Mouse (Mus musculus): ENCODE measurements around the gene Carf. TPM values are rescaled to one million over a fixed set of nuclear protein-coding genes. Genes with fewer than 3 reads are reported as not detected.
"Not testable (repeated sequence)": the region's sequence is repeated elsewhere in the genome, so short reads cannot be mapped to it uniquely, and the experiment has no call there.

Gene Carf
- polyA plus RNA-seq, 1 experiment from 2014 or later: 10.0 TPM

DNA sequence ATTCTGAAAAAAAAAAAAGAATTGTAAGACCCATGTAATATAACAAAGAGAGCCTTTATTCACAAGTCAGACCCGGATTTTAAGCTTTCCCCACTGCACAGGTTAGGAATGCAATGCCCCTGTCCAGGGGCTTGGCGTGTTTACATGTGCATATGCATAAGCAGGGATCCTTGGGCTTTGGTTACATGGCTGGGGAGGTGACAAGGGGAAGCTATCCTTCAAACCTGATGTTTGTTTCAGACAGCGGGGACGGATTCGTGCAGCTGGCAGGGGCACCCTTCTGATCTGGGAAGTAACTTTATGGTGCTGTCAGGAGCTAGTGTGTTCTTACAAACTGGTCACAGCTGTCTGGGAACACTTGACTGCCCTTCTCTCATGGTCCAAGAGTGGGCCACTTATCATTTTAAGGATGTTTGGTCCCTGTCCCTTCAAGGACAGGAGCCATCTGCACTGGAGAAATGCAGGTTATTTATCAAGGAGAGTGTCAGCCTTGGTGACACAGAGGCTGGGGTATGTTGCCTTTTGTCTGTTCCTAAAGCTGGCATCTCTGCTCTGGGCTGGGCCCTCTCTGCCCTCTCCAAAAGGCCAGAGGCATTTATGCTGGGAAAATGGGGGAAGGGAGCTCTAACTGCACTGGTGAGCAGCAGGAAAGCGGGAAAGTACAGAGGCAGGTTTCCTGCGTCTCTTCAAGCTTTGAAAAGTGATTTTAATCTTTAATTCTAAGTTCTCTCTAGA lies 19.8 kb downstream of the Carf start:
- Histone ChIP-seq H3K4me2 (no peak overlapping the region), H3K36me3 (replicated peaks) (no peaks in the 10 kb centered on the region), H3K4me3 (no peak overlapping the region), H3K9me3 (no peaks in the 10 kb centered on the region), H3K4me1 (no peaks in the 10 kb centered on the region), H3K27me3 (replicated peaks) (no peaks in the 10 kb centered on the region), H3K9ac (no peak overlapping the region), H3K27ac (no peak overlapping the region)
- ATAC-seq (replicated peaks): no peak
- 89% methylated on average over 7 of the region's 7 CpGs for WGBS

- Histone ChIP-seq H3K27me3 (replicated peaks) (no peaks in the 10 kb centered on the region), H3K9me3 (no peaks in the 10 kb centered on the region), H3K4me3 (no peak overlapping the region), H3K4me1 (no peaks in the 10 kb centered on the region), H3K9ac (no peak overlapping the region), H3K36me3 (replicated peaks) (0 out of 2 replicates have a peak, but pooled peaks cover 3% of the 10 kb centered on the region), H3K27ac (no peak overlapping the region), H3K4me2 (no peak overlapping the region)
- 47% methylated on average over 9 of the region's 9 CpGs for WGBS
- no peak for ATAC-seq (replicated peaks)
Observed at GRCm38 (mm10) chr1:60137346-60137745, 39.3 kb downstream of the Carf start.

- Histone ChIP-seq H3K9me3 (no peaks in the 10 kb centered on the region), H3K4me1 (no peaks in the 10 kb centered on the region), H3K36me3 (replicated peaks) (no peaks in the 10 kb centered on the region), H3K4me3 (no peak overlapping the region), H3K9ac (no peak overlapping the region), H3K27me3 (replicated peaks) (no peaks in the 10 kb centered on the region), H3K27ac (no peak overlapping the region), H3K4me2 (no peak overlapping the region)
- 69% methylated on average over 5 of the region's 5 CpGs for WGBS
- ATAC-seq (replicated peaks): no peak
Observed at GRCm38 (mm10) chr1:60152700-60153099, 54.7 kb downstream of the Carf start.

DNA sequence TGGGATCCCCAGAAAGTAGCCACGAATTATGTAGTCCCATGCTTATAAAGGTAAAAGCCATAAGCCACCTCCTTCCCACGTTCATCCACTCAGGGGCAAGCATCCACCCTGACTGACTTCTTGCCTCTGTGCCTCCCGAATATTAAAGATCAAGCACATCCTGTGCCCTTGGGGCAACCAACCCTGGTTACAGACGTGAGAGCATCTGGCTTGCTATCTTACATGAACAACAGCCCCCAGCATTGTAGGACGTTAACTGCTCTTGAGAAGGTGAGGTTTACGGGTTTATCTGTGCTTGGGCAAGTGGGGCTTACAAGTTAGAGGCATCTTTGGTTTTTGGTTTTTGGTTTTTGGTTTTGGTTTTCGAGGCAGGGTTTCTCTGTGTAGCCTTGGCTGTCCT lies 58.6 kb downstream of the Carf start:
- H3K27ac ChIP-seq: no peak overlapping the region
- no peaks in the 10 kb centered on the region for H3K4me1 ChIP-seq
- ATAC-seq (replicated peaks): no peak
- H3K4me3 ChIP-seq: no peak overlapping the region
- no peak overlapping the region for H3K9ac ChIP-seq
- no peaks in the 10 kb centered on the region for H3K36me3 ChIP-seq (replicated peaks)
- no peaks in the 10 kb centered on the region for H3K9me3 ChIP-seq
- H3K27me3 ChIP-seq (replicated peaks): no peaks in the 10 kb centered on the region
- H3K4me2 ChIP-seq: no peak overlapping the region
- 84% methylated on average over 7 of the region's 7 CpGs for WGBS

DNA sequence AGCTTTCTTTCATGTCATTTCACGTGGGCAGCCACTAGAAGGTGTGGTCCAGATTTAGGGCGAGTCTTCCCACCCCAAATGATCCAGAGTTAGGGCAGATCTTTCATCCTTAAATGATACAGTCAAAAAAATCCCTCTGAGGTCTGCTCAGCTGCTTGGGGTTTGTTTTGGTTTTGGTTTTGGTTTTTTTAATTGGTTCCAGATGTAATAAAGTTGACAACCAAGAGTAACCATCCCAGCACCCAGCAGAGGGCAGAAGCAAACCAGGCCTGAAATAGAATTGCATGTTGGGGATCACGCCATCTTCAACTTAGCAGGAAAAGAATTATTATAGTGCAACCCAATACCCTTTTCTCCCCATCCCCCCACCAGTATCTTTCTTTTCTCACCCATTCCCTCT lies 60.4 kb downstream of the Carf start:
- no peaks in the 10 kb centered on the region for H3K4me1 ChIP-seq
- H3K27ac ChIP-seq: no peak overlapping the region
- no peak overlapping the region for H3K4me2 ChIP-seq
- H3K9me3 ChIP-seq: no peaks in the 10 kb centered on the region
- H3K36me3 ChIP-seq (replicated peaks): no peaks in the 10 kb centered on the region
- H3K9ac ChIP-seq: no peak overlapping the region
- no peaks in the 10 kb centered on the region for H3K27me3 ChIP-seq (replicated peaks)
- H3K4me3 ChIP-seq: no peak overlapping the region
- no peak for ATAC-seq (replicated peaks)
- WGBS: 67% methylated on average over 3 of the region's 3 CpGs

GRCm38 (mm10) chr1:60163676-60164075 lies 65.6 kb downstream of the Carf start:
- ATAC-seq (replicated peaks): no peak
- H3K9ac ChIP-seq: no peak overlapping the region
- WGBS: 92% methylated on average over 3 of the region's 3 CpGs
- H3K4me1 ChIP-seq: no peaks in the 10 kb centered on the region
- H3K9me3 ChIP-seq: no peaks in the 10 kb centered on the region
- no peak overlapping the region for H3K27ac ChIP-seq
- no peaks in the 10 kb centered on the region for H3K27me3 ChIP-seq (replicated peaks)
- H3K36me3 ChIP-seq (replicated peaks): no peaks in the 10 kb centered on the region
- no peak overlapping the region for H3K4me2 ChIP-seq
- H3K4me3 ChIP-seq: no peak overlapping the region

DNA sequence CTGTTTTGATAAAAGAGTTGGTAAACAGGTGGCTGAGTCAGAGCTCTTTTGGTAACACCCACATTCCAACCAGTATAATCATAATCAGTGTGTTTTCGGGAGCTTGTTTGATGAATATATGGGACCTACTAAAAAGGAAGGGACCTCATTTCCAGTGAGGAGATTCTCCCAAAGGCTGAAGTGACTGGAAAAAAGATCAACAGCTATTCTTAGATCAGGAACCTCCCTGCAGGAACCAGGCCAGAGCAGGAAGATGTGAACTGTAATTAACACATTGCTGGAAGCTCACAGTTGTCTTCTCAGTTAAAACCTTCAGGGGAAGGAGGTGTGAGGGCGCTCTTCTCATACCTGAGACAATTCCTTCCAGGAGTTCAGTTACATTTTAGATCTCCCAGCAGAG lies 71.6 kb downstream of the Carf start:
- H3K27me3 ChIP-seq (replicated peaks): no peaks in the 10 kb centered on the region
- H3K9ac ChIP-seq: no peak overlapping the region
- no peak overlapping the region for H3K27ac ChIP-seq
- no peak for ATAC-seq (replicated peaks)
- H3K4me3 ChIP-seq: no peak overlapping the region
- 87% methylated on average over 2 of the region's 2 CpGs for WGBS
- no peaks in the 10 kb centered on the region for H3K4me1 ChIP-seq
- no peaks in the 10 kb centered on the region for H3K36me3 ChIP-seq (replicated peaks)
- H3K9me3 ChIP-seq: no peaks in the 10 kb centered on the region
- H3K4me2 ChIP-seq: no peak overlapping the region

GRCm38 (mm10) chr1:60170251-60170650 lies 72.2 kb downstream of the Carf start:
- H3K4me1 ChIP-seq: no peaks in the 10 kb centered on the region
- H3K9ac ChIP-seq: no peak overlapping the region
- ATAC-seq (replicated peaks): no peak
- WGBS: 76% methylated on average over 2 of the region's 2 CpGs
- no peaks in the 10 kb centered on the region for H3K27me3 ChIP-seq (replicated peaks)
- H3K36me3 ChIP-seq (replicated peaks): no peaks in the 10 kb centered on the region
- no peaks in the 10 kb centered on the region for H3K9me3 ChIP-seq
- no peak overlapping the region for H3K4me2 ChIP-seq
- no peak overlapping the region for H3K4me3 ChIP-seq
- no peak overlapping the region for H3K27ac ChIP-seq

DNA sequence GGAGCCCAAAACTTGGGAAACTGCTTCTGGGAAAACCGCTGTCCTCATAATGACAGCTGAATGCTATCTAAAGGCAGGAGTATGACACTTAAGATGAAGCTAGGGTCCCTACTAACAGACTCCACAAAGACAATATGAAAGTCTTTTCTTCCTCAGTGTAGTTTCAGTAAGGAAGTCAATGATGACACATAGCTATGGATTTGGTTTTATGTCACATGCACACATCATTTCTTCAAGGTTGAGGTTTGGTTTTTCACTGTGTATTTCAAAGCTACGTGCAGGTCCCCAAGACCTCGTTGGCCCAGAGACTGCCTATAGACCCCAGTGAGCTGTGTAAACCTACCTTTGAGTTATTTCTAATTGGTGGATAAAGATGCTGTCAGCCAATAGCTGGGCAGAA lies 75.1 kb downstream of the Carf start:
- no peak for ATAC-seq (replicated peaks)
- Histone ChIP-seq H3K9me3 (no peaks in the 10 kb centered on the region), H3K4me1 (no peaks in the 10 kb centered on the region), H3K9ac (no peak overlapping the region), H3K27me3 (replicated peaks) (no peaks in the 10 kb centered on the region), H3K27ac (no peak overlapping the region), H3K4me3 (no peak overlapping the region), H3K36me3 (replicated peaks) (no peaks in the 10 kb centered on the region), H3K4me2 (no peak overlapping the region)
- WGBS: 88% methylated on average over 3 of the region's 3 CpGs

GRCm38 (mm10) chr1:60177814-60178213 lies 79.8 kb downstream of the Carf start:
- not testable (repeated sequence) for H3K4me2 ChIP-seq; ATAC-seq (replicated peaks); H3K4me3 ChIP-seq; H3K27me3 ChIP-seq (replicated peaks); H3K9ac ChIP-seq; H3K9me3 ChIP-seq; H3K36me3 ChIP-seq (replicated peaks); H3K27ac ChIP-seq
- 92% methylated on average over 1 of the region's 1 CpGs for WGBS
- H3K4me1 ChIP-seq: peaks cover 18% of the 10 kb centered on the region

- Histone ChIP-seq H3K36me3 (replicated peaks) (no peaks in the 10 kb centered on the region), H3K9me3 (no peaks in the 10 kb centered on the region), H3K27ac (peak overlapping the region; percentile 96), H3K4me2 (peak overlapping the region; percentile 61), H3K4me3 (peak overlapping the region; percentile 96), H3K27me3 (replicated peaks) (no peaks in the 10 kb centered on the region), H3K9ac (peak overlapping the region; percentile 89), H3K4me1 (peaks cover 18% of the 10 kb centered on the region)
- no peak; the same call in 1 of the 2 replicates for ATAC-seq (replicated peaks)
- WGBS: 19% methylated on average over 4 of the region's 4 CpGs
Observed at GRCm38 (mm10) chr1:60179376-60179775, 81.3 kb downstream of the Carf start.

- H3K4me1 ChIP-seq: peaks cover 18% of the 10 kb centered on the region
- peak; percentile 99 for ATAC-seq (replicated peaks)
- peak within 1 kb of the TSS; percentile 96 for H3K4me3 ChIP-seq
- no peaks in the 10 kb centered on the region for H3K36me3 ChIP-seq (replicated peaks)
- H3K9me3 ChIP-seq: no peaks in the 10 kb centered on the region
- no peaks in the 10 kb centered on the region for H3K27me3 ChIP-seq (replicated peaks)
- peak within 1 kb of the TSS; percentile 96 for H3K27ac ChIP-seq
- H3K4me2 ChIP-seq: peak within 1 kb of the TSS; percentile 61
- WGBS: under 1% methylated on average over 73 of the region's 74 CpGs
- peak within 1 kb of the TSS; percentile 89 for H3K9ac ChIP-seq
Observed at GRCm38 (mm10) chr1:60179932-60180783, 82.1 kb downstream of the Carf start, which contains the start of gene Nbeal1. Gene Nbeal1, plus strand, starts transcription at chr1:60180599.

All from midbrain, embryonic 15.5 days (tissue).